ENCODE assay signal across 14 mouse cellular contexts in the genomic region with DNA sequence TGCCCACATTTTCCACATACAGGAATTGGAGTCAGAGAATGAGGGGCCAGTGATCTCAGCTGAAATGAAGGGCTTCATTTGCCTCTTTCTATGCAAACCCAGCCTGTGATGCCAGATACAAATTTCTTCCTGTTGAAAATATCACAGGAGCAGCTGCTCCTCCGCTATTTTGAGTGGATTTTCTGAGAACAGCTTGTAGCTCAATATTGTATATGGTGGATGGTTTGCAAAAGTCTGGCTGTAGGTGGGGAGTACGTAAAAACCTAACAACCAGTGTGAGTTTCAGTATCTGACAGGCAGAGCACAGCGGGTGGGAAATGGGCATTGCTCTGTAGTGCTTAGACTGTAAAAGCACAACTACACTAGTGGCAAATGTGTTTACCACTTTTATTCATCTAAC.
A peak's percentile ranks its signal among the peaks of the same experiment; 100 is the strongest.
DNase-seq lines count a peak whose midpoint lies in the region; ATAC-seq lines count a peak whose summit lies in the region.
"Had no signal": no experiment of that assay in that cellular context is flagged by ENCODE, and none has a peak within 500 bp of the region (broad histone marks: within the 10 kb centered on the region; RNA-seq: fewer than 3 reads in every experiment).

No protein-coding gene starts in this region.

- no peak overlapping the region for H3K9ac ChIP-seq in forebrain, embryonic 14.5 days (ENCODE audit: low read length)
- H3K9ac ChIP-seq in forebrain, embryonic 11.5 days (ENCODE audit: low read length), result no peak overlapping the region
- H3K9ac ChIP-seq: heart, embryonic 15.5 days; hindbrain, embryonic 15.5 days; kidney, embryonic 15.5 days had no signal

- ATAC-seq in forebrain, embryonic 14.5 days, result no peak
- no peak for ATAC-seq in forebrain, embryonic 11.5 days (replicated peaks; ENCODE audit: low FRiP score)

- 75% methylated on average over 3 of the region's 3 CpGs for WGBS in forebrain, embryonic 14.5 days
- 86% methylated on average over 3 of the region's 3 CpGs for WGBS in forebrain, embryonic 11.5 days

- no peak overlapping the region for H3K4me3 ChIP-seq in forebrain, embryonic 14.5 days (ENCODE audit: low read depth, low read length)
- no peak overlapping the region for H3K4me3 ChIP-seq in forebrain, embryonic 11.5 days (ENCODE audit: low read depth, low read length)
- H3K4me3 ChIP-seq: heart, embryonic 15.5 days; hindbrain, embryonic 15.5 days; kidney, embryonic 15.5 days had no signal

- no peaks in the 10 kb centered on the region for H3K27me3 ChIP-seq in forebrain, embryonic 14.5 days (replicated peaks; ENCODE audit: control insufficient read depth, insufficient read depth, low read length)
- H3K27me3 ChIP-seq in forebrain, embryonic 11.5 days (ENCODE audit: control insufficient read depth, insufficient read depth, low read length), result no peaks in the 10 kb centered on the region
- H3K27me3 ChIP-seq: heart, embryonic 15.5 days; hindbrain, embryonic 15.5 days; kidney, embryonic 15.5 days had no signal

- DNase-seq in forebrain, embryonic 14.5 days (ENCODE audit: low spot score), result peak; percentile 7
- DNase-seq in forebrain, embryonic 11.5 days (ENCODE audit: low spot score), result no peak
- peak; percentile 64 to 88 for DNase-seq in layer of hippocampus, adult 18-20 months (ENCODE audit: low spot score in 2 of 2)
- DNase-seq in left cerebral cortex, adult 9 months (ENCODE audit: low spot score in 2 of 2), result peak; percentile 56 to 76
- DNase-seq in right cerebral cortex, postnatal 36 days (ENCODE audit: low spot score in 2 of 2), result peak; percentile 53 to 75
- no peak for DNase-seq in cerebellum, postnatal 25 days
- no peak for DNase-seq in heart, postnatal 14 days
- no peak for DNase-seq in urinary bladder, adult 18-20 months (ENCODE audit: low spot score in 2 of 2)
- DNase-seq: adrenal gland, postnatal 36 days; cerebellum, adult 18-20 months; lung, adult 2 months had no signal

- no peak overlapping the region for H3K27ac ChIP-seq in forebrain, embryonic 14.5 days (ENCODE audit: low read depth, low read length)
- H3K27ac ChIP-seq in forebrain, embryonic 11.5 days (ENCODE audit: low read depth, low read length), result no peak overlapping the region
- H3K27ac ChIP-seq: heart, embryonic 15.5 days; hindbrain, embryonic 15.5 days; kidney, embryonic 15.5 days had no signal

- no peaks in the 10 kb centered on the region for H3K9me3 ChIP-seq in forebrain, embryonic 14.5 days (replicated peaks; ENCODE audit: control insufficient read depth, low read length)
- H3K9me3 ChIP-seq in forebrain, embryonic 11.5 days (ENCODE audit: control insufficient read depth, low read length), result no peaks in the 10 kb centered on the region
- H3K9me3 ChIP-seq: heart, embryonic 15.5 days; hindbrain, embryonic 15.5 days; kidney, embryonic 15.5 days had no signal

- intact Hi-C loops in heart, postnatal 14 days (cut with DNase I), result no loop called here

- H3K4me1 ChIP-seq in forebrain, embryonic 14.5 days (ENCODE audit: control insufficient read depth, insufficient read depth, low read length), result no peaks in the 10 kb centered on the region
- H3K4me1 ChIP-seq in forebrain, embryonic 11.5 days (replicated peaks; ENCODE audit: control insufficient read depth, insufficient read depth, low read length), result no peaks in the 10 kb centered on the region
- H3K4me1 ChIP-seq: heart, embryonic 15.5 days; hindbrain, embryonic 15.5 days; kidney, embryonic 15.5 days had no signal

- no peaks in the 10 kb centered on the region for H3K36me3 ChIP-seq in forebrain, embryonic 14.5 days (ENCODE audit: control insufficient read depth, insufficient read depth, low read length)
- H3K36me3 ChIP-seq in forebrain, embryonic 11.5 days (ENCODE audit: control insufficient read depth, insufficient read depth, low read length), result no peaks in the 10 kb centered on the region
- H3K36me3 ChIP-seq: heart, embryonic 15.5 days; hindbrain, embryonic 15.5 days; kidney, embryonic 15.5 days had no signal

- no peak overlapping the region for H3K4me2 ChIP-seq in forebrain, embryonic 14.5 days (ENCODE audit: low read length)
- H3K4me2 ChIP-seq in forebrain, embryonic 11.5 days (ENCODE audit: low read depth, low read length, severe bottlenecking), result no peak overlapping the region
- H3K4me2 ChIP-seq: heart, embryonic 15.5 days; hindbrain, embryonic 15.5 days; kidney, embryonic 15.5 days had no signal

Comparison
In these comparisons a context has a peak if more than half of its experiments do, and no peak if none do; other contexts are left out.
1. DNase-seq: peak in forebrain, embryonic 14.5 days (single experiment), layer of hippocampus, adult 18-20 months (2 of 2), left cerebral cortex, adult 9 months (2 of 2) and right cerebral cortex, postnatal 36 days (2 of 2); none in forebrain, embryonic 11.5 days (single experiment), cerebellum, postnatal 25 days (0 of 2), heart, postnatal 14 days (0 of 2) and urinary bladder, adult 18-20 months (0 of 2).